Mouse (Mus musculus) layer of hippocampus, adult 8-10 months (tissue): Measurements from ENCODE around the gene Gatad2a. TPM values are rescaled to one million over a fixed set of nuclear protein-coding genes. Genes with fewer than 3 reads are reported as not detected.

ENCODE experiments used
- DNase-seq, 2 experiments: peaks; one replicate each; pipeline ENCODE4 v3.0.0; 2022; ENCODE audit warnings: low spot score in 2 of 2
- total RNA-seq, 4 experiments: library from RNA; stranded (reverse); gene quantifications; 2 replicates each; pipeline ENCODE4 v1.2.4; 2022

The Gatad2a gene
- total RNA-seq, 4 experiments from 2014 or later = 27.9 to 37.6 (median 33.3) TPM

DNA sequence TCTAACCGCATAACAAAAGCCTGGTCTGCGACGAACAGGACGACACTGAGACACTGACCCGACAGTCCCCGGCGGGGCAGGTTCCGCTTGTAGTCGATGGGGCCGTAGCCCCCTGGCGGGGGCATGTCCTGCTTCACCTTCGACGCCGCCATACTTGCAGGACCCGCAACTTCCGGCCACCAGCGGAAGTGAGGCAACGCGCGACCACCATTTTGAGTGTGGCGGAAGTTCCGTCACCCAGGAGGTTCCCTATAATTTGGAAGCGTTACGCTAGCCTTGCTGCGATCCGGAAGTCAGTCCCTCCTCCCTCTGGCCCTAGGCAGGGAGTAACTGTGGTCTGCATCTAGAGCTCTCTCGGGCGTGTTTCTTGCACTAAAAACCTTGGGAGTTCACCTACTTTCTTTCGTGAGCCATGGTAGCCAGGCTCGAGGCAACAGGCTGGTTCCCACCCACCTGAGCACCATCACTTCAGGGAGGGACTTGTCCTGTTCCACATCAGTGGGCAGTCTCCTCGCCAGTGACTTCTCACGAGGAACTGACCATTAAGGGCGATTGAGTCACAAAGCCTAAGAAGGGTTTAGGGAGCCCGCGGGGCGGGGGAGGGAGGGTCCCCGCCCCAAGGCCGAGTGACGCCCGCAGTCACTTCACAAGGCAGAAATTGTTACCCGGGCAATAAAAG is 94.6 kb downstream of the Gatad2a start:
- peak; percentile 94 to 98 for DNase-seq

DNA sequence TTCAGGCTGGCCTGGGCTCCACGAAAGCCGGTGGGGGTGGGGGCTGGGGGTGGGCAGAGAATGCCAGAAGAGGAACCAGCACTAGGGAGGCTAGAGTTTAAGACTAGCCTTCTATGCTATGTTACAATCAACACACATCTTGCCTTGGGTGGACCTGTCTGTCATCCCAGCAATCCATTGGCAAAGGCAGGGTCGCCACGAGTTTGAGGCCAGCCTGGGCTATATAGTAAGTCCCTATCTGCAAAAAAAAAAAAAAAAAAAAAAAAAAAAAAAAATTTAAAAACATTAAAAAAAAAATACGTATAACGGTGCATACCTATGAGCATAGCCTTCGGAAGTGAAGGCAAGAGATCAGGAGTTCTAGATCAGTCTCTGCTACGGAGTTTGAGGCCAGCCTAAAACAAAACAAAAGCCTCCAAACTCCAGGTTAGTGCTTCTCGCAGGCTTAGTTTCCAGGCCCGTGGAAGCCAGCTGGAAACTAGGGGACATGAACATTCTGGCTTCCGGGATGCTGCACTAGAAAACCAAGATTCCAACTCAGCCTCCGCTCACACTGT is 95.2 kb downstream of the Gatad2a start:
- DNase-seq = no peak

DNA sequence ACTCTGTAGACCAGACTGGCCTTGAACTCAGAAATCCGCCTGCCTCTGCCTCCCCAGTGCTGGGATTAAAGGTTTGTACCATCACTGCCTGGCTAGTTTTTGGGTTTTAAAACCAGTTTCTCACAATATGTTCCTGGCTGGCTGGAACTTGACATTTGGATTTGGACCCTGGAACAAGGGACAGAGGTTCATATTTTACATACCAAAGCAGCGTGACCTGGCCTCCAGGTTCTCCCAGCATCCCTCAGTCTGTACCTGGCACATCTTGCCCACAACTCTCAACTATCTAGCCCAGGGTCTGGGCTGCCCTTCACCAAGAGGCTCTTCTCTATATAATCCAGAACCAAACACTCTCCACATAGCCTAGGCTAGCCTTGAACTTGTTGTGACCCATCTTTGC is 96.3 kb downstream of the Gatad2a start:
- no peak for DNase-seq

DNA sequence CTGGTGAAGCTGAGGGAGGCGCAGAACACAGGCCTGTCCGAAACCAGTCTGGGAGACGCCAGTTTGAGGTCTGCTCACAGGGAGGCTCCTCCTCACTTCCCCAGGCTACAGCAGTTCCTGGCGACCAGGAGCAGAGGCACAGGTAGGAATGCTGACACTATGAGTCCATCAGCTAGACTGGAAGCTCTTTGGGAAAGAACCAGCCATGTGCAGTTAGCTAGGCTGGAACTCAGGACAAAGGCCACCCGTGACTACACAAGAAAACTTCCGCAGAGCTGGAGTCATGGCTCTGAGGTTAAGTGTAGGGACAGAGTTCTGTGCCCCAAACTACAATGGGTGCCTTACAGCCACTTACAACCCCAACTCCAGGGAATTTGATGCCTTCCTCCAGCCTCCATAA is 98.3 kb downstream of the Gatad2a start:
- no peak for DNase-seq

DNA sequence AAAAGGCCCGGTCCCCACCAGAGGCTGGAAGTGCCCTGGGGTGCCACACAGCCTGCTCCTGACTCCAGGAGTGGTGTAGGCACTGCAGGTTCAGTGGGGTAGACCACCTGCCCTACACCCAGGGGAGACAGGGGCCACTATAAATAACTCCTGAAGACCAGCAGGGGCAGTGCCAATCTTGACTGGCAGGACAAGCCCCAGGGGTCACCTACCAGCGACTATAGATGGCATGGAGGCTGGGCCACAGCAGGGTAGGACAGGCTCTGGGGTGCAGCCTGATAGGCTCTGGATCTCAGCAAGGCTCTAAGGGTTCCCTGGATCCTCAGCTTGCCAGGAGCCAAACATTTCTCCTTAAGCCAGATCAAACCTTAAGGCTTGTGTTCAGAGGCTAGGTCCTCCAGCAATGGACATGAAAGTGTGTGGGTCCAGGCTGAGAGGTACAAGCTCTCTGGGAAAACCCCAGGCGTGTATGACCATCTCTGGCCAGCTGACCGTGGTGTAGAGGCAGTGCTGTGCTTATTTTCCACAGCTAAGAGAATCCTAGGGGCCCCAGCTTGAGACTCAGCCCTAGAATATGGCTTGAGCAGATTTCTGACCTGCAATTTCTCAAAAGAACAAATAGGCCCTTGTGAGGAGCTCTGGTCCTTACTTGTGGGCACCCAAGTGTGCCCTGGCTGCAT is 100.3 kb downstream of the Gatad2a start:
- no peak for DNase-seq

DNA sequence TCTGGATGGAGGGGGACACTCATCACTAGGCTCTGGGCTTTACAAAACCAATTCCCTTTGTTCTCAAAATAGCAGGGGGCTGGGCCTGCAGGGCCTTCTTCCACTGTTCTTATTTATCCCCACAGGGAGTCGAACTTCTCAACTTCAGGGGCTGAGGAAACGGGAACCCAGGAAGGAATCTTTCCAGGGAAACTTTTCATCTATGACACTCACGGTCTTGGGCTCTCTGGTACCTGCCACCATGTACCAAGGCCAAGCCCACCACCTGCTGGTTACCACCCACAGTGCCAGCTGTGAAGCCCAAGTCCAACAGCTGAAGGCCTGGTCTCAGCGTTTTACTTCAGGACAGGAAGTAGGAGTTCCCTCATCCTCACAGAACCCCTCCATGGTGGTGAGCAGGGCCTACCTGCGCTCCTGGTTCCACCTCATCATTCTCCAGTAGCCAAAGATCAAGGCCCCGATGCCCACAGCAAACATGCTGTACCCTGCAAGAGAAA is 101.3 kb downstream of the Gatad2a start:
- no peak for DNase-seq

DNA sequence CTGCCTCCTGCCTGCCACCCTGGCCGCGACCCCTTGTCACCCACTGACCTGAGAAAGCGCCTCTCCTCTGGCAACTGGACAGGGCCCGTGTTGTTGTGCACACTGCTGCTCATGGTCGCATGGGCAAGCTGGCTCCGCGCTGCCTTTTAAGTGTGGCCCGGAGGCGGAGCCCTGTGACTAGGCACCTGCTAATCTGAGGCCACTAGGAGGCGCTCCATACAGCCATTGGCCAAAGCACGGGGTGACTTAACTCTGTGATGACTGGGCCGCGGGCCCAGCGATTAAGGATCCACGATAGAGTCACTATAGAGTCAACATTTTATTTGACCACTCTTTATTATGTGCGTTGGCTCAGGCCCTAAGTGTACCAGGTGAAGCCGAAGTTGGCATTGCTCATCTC is 102.3 kb downstream of the Gatad2a start:
- DNase-seq = peak in 1 of 2 experiments; percentile 62

DNA sequence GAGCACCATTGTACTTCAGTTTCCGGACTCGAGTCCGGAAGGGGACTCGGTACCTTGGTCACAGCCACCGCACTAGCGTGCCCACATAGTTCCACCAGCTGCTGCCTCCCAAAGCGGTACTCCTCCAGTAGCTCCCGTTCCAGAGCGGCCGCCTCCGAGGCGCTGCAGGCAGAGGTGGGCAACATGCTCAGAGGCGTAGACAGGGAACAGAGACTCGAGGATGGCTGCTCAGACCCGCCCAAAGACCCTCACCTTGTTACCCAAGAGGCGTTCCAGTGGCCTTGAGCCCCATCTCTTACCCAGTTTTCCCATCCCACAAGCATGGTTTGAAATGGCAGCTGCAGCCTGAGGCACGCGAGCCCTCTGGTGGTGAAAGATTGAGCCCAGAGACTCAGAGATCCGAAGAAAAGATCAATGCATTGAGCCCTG is 105.4 kb downstream of the Gatad2a start:
- DNase-seq = peak; percentile 45 to 70

DNA sequence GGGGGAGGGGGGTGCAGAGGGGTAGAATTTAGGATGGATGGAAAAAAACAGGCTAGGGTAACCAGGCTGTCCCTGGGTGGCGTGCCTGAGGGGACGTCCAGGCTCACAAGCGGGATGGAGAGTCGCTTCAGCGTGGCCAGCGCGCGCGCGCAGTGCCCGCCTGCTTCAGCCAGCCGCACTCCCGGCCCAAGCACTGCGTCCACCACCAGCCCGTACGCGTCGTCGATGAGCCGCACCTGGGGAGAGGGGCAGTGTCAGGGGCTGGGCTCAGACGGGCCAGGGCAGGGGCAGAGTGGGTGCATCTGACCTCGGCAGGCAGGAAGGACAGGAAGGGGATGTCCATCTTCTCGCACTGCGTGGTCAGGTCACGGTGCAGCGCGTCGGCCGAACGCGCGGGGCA is 107.3 kb downstream of the Gatad2a start:
- no peak for DNase-seq

DNA sequence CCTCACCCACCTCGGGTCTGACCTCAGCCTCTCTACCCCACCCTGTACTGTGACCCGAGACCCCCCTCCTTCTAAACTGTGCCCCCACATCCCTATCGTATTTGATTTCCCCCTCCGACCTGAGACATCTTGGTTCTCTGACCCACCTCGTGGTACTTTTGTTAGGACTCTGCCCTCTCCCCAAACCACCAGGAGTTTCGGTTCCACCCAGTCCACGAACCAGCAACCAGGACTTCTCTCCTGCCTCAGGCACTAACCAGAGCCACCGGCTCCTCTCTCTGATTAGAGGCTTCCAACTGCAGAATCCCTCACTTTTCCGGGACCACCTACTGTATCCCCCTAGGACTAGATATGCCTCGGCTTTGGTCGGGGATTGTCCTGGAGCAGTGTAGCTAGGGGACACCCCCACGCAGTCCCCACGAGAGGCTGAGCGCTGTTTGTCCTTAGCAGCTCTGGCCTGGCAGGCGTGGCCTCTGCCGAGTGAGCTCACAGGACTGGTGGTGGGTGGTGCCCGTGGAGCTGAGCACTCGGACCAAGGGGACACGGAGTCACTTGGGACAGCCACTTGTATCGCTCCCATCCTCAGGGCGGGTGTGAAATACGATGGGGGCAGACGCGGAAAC is 107.8 kb downstream of the Gatad2a start:
- no peak for DNase-seq

DNA sequence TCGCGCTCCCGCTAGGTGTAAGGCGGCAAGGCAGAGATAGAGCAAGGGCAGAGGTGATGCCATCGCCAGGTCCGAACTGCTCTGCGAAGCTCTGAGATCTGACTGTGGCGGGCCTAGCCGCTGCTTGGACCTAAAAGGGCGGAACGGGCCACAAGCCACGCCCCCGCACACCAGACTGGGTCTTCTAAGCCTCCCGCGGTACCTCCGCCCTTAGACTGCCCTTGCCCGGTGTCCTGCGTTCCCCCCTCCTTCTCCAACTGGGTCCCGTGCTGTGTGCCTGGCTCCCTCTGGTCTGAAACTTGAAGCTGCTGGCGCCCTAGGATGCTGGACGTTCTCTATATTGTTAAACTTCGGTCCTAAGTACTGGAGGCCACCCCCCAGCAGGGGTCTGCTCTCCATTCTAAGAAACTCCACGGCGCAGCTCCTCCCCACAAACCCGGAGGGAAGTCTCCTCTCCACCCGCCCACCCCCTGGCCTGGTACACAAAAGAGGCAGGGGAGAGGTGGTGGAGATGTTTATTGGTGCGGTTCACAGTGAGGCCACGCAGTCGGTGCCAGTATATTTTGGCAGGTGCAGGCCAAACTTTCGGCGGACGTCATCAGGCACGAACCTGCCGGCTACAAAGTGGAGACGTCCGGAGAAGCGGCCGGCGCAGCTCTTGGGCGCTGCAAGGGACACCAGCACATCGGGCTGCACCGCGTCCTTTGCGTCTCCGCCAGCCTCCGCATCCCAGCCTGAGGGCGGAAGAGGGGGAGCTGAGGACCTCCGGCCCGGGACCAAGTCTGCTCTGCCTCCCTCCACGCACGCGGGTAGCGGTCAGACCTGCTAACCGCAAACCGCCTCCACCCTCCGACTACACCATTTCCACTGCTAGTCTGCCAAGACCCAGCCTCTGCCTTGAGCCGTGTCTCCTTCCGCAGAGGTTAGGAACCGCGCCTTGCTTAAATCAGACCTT is 108.6 kb downstream of the Gatad2a start, which contains the start of gene Cilp2:
Gene Cilp2 (minus strand): TSS at position 399 of the 955 bp plus-strand sequence.
- no peak for DNase-seq

DNA sequence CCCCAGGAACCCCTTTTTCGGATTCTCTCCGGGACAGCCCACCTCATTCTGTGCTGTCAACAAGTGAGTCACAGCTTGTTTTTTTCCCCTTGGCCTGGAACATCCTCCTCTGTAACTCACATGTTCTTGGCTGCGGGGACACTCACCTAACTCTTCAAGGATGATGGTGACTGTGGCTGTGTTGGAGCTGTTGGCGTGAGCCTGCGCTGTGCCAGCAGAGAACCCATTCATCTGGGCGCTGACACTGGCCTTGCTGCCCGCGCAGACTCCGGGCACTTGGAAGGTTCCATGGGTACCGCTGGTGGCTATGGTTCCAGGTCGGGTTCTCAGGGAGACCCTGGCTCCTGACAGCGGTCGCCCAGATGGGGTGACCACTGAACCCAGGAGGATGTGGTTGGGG is 112.0 kb downstream of the Gatad2a start:
- DNase-seq = no peak

DNA sequence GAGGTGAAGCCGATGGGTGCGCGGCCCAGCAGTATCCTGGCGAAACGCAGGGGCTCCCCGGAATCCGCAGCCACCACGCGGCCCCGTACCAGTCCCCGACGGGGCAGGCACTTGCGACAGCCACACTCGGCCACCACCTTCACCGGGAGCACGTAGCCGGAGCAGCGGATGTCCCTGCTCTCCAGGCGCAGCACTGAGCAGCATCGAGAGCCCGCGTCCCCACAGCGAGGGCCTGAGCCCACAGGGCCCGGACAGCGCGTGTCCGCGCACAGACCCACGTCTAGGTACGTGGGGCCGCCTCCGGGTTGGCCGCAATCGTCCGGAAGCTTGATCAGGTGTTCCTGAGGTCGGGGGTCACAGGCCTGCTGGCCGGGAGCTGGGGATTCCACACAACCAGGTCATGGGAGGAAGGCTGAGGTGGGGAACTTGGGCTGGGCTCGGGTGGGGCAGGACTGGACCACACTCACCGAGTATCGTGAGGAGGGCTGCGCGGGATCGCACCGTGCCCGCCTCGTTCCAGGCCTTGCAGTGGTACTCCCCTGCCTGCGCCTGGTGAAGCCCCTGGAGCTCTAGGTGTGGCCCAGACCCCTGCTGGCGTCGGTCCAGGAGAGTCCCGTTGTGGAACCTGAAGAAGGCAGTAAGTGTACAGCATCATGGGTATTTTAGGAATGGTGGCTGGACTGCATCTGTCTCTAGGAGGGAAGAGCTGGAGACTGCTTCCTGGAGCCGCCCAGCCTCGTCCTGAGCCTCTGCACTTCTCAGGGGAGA is 113.2 kb downstream of the Gatad2a start:
- DNase-seq = no peak

DNA sequence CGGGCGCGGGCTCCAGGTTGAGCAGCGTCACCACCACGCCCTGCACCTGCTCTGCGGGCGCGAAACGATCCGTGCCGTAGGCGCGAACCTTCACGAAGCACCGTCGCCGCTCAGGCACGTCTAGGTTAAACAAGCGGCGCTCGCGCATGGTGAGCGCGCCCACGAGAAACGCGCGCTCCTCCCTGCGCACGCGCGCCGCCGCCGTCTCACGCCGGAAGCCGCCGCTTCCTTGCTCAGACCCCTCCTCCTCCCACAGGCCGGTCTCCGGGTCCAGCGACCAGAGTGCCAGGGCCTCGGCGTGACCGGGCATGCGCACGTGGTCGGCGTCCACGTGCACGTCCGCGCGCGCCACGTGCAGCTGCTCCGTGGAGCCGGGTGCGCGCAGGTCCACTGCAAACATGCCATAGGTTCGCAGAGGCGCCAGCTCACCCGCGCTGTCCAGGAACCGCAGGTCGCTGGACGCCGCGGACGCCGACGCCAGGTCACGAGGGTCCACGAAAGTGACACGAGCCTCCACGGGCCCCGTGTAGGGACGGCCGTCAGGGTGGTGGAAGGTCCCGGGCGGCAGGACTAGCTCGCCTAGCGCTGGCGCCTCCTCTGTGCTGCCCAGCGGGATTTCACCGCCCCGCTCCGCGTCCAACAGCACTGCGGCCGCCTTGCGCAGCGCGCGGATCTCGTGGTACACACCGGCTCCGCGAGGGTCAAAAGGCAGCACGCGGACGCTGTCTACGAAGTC is 114.0 kb downstream of the Gatad2a start:
- no peak for DNase-seq

DNA sequence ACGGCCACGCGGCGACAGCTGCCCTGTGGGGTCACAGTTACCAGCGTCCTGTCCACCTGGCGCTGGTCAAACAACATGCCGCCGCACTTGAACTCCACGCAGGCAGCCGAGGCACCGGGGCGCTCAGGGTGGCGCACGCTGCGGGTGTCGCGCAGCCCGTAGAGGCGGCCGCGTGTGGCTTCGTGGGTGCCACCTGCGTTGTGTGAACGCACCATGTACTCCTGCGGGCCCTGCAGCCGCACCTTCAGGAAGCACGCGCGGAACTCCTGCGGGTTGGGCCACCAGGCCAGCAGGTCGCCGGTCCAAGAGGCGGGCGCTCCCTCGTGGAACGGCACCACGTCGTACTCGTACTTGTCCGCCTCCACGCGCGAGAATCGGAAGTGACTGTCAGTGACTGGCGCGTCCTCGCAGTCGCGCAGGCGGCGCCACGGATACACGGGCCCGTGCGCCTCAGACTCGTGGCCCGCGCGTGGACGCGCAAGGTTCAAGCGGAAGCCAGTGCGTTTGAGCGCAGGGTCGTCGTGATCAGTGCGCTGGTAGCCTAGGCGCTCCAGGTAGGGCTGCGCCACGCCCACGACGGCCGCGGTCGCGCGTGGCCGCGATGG is 114.8 kb downstream of the Gatad2a start:
- no peak for DNase-seq

DNA sequence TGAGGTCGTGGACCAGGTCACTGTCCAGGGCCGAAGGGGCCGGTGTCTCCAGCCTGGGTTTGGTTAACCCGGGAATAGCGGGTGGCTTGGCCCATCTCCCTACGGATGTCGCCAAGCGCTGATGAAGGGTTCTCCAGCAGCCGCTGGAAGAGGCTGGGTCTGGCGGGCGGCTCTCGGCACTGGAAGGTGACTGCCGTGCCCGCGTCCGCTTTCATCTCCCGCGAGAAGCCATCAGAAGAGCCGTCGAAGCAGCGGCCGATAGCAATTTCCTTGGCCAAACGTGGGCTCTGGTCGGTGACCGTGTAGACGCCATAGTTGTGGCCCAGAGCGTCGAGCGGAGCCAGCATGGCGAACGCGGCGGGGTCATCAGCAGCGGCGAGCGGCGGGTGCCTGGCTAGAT is 115.3 kb downstream of the Gatad2a start:
- DNase-seq = no peak

DNA sequence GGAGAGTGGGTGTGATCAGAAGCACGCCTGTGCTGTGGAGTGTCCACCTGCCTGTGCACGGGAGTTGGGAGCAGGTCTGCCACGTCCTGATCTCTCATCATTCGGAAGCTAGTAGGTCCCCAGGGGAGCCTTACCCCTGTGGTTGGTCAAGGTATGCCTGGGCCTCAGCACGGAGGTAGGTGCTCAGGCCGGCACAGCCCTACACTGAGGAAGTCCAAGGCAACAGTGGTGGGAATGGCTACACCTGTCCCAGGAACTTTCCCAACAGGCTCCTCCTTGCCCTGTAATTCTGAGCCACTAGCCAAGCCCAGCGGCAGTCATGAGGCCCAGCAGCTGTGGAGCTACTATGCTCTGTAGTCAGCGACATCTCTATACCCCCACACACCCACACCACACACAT is 116.5 kb downstream of the Gatad2a start:
- DNase-seq = no peak

DNA sequence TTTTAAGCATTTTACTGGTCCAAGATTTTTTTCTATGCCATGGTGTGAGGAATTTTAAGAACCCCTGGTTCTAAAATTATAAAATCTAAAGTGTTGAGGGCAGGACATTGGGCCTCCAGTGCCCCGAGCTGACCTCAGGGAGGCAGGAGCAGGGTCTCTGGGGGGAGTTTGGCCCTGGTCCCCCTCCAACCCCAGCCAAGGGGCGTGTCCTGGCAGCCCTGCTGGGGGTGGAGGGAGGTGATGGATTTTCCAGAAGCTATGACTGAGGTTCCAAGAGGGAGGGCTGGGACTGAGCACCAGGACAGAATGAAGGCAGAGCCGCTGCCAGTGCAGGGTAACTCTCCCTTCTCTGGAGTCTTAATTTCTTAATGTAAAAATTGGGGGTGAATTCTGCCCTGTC is 118.2 kb downstream of the Gatad2a start:
- no peak for DNase-seq

DNA sequence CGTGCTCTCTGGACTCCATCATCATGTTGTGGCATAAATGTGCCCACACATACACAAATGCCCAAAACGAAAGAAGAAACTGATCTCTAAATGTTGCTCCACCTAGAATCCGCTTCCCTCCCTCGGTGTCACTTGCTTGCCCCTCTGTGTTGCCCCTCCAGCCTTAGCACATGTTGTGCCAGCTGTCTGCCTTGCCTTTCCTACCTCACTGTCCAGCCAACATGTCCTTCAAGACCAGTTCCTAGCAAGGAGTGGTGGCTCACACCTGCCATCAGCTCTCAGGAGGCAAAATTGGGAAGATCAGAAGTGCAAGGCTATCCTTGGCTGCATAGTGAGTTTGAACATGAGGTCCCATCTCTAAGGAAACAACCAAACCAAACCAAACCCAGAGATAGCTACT is 118.8 kb downstream of the Gatad2a start:
- DNase-seq = no peak
